Mouse (Mus musculus) lung, embryonic 15.5 days (tissue): ENCODE measurements around the gene Dnajc30. TPM values are rescaled to one million over a fixed set of nuclear protein-coding genes. Genes with fewer than 3 reads are reported as not detected.

Experiments
- ATAC-seq: fragments of 200-750 bp; cut with Nextera tagmentation; 2 replicates; pipeline ENCODE4 v1.8.0; 2017; ENCODE audit warnings: moderate number of reproducible peaks, borderline replicate concordance; ENCODE audit not compliant: low FRiP score, low TSS enrichment; ENCODE audit errors: extremely low read depth
- H3K27ac ChIP-seq: fragments of 300-500 bp; sonication (generic); 2 replicates; pipeline ENCODE4 v1.5.1; 2015; ENCODE audit warnings: moderate library complexity, mild to moderate bottlenecking, inconsistent platforms
- H3K27me3 ChIP-seq: fragments of 300-500 bp; sonication (generic); 2 replicates; pipeline ENCODE4 v1.6.1; 2015; ENCODE audit warnings: inconsistent platforms
- H3K36me3 ChIP-seq: fragments of 300-500 bp; sonication (generic); 2 replicates; pipeline ENCODE4 v1.6.1; 2015; ENCODE audit warnings: inconsistent platforms
- H3K4me1 ChIP-seq: fragments of 300-500 bp; sonication (generic); 2 replicates; pipeline ENCODE4 v1.6.1; 2015; ENCODE audit warnings: inconsistent platforms
- H3K4me2 ChIP-seq: fragments of 300-500 bp; sonication (generic); 2 replicates; pipeline ENCODE4 v1.6.1; 2015; ENCODE audit warnings: inconsistent platforms, mild to moderate bottlenecking, moderate library complexity
- H3K4me3 ChIP-seq: fragments of 300-500 bp; sonication (generic); 2 replicates; pipeline ENCODE4 v1.5.1; 2015; ENCODE audit warnings: mild to moderate bottlenecking, inconsistent platforms
- H3K9ac ChIP-seq: fragments of 300-500 bp; sonication (generic); 2 replicates; pipeline ENCODE4 v1.6.1; 2015; ENCODE audit warnings: inconsistent platforms
- H3K9me3 ChIP-seq: fragments of 300-500 bp; sonication (generic); 2 replicates; pipeline ENCODE4 v1.6.1; 2016; ENCODE audit warnings: inconsistent platforms
- WGBS: fragments of 180-500 bp; shearing (Covaris S2); methylation state at CpG from one replicate; pipeline ENCODE4 v1.1.7; 2015; 5-methylcytosine and 5-hydroxymethylcytosine counted together
- polyA plus RNA-seq: library from polyadenylated mRNA; unstranded; fragments of >200 nt; fragmentation: Nextera tagmentation; extraction: Ambion mirVana; gene quantifications from 2 replicates; pipeline ENCODE4 v1.2.1, GENCODE M21; 2015

The Dnajc30 gene
- polyA plus RNA-seq, 1 experiment from 2014 or later: 31.7 TPM

- H3K4me1 ChIP-seq: peaks cover 18% of the 10 kb centered on the region
- 81% methylated on average over 5 of the region's 5 CpGs for WGBS
- no peak overlapping the region for H3K4me3 ChIP-seq
- H3K27ac ChIP-seq: no peak overlapping the region
- no peak overlapping the region for H3K4me2 ChIP-seq
- no peaks in the 10 kb centered on the region for H3K9me3 ChIP-seq
- H3K9ac ChIP-seq: no peak overlapping the region
- H3K27me3 ChIP-seq: peaks cover 2% of the 10 kb centered on the region; the same call in 1 of the 2 replicates
- H3K36me3 ChIP-seq: no peaks in the 10 kb centered on the region
- no peak for ATAC-seq
Observed at GRCm38 (mm10) chr5:135080539-135080938, 16.5 kb downstream of the Dnajc30 start.

- H3K27me3 ChIP-seq: peaks cover 50% of the 10 kb centered on the region
- 54% methylated on average over 4 of the region's 4 CpGs for WGBS
Observed at GRCm38 (mm10) chr5:135086871-135087270, 22.9 kb downstream of the Dnajc30 start.

GRCm38 (mm10) chr5:135089653-135090052 lies 25.7 kb downstream of the Dnajc30 start, which contains the start of gene Mlxipl:
Gene Mlxipl (plus strand): TSS chr5:135089890.
- 2% methylated on average over 38 of the region's 39 CpGs for whole genome bisulfite sequencing
- H3K9ac ChIP-seq: no peak within 1 kb of the TSS
- peak within 1 kb of the TSS; percentile 34 for H3K4me2 ChIP-seq
- no peaks in the 10 kb centered on the region for H3K4me1 ChIP-seq
- no peaks in the 10 kb centered on the region for H3K36me3 ChIP-seq
- no peak for ATAC-seq
- H3K27me3 ChIP-seq: peaks cover 61% of the 10 kb centered on the region
- no peak within 1 kb of the TSS for H3K27ac ChIP-seq
- 0 out of 2 replicates have a peak within 1 kb of the TSS, but pooled peaks have one; percentile 1 for H3K4me3 ChIP-seq
- H3K9me3 ChIP-seq: no peaks in the 10 kb centered on the region

More at GRCm38 (mm10) chr5:135086871-135087270, 22.9 kb downstream of the Dnajc30 start:
- Histone ChIP-seq H3K4me1 (no peaks in the 10 kb centered on the region), H3K27ac (no peak overlapping the region), H3K4me3 (no peak overlapping the region), H3K36me3 (no peaks in the 10 kb centered on the region), H3K9ac (no peak overlapping the region), H3K4me2 (no peak overlapping the region), H3K9me3 (no peaks in the 10 kb centered on the region)
- no peak for ATAC-seq

GRCm38 (mm10) chr5:135100981-135101380 lies 37.0 kb downstream of the Dnajc30 start:
- Histone ChIP-seq H3K9ac (no peak overlapping the region), H3K4me2 (no peak overlapping the region), H3K27ac (no peak overlapping the region), H3K36me3 (no peaks in the 10 kb centered on the region), H3K4me3 (no peak overlapping the region), H3K27me3 (peaks cover 13% of the 10 kb centered on the region), H3K4me1 (no peaks in the 10 kb centered on the region), H3K9me3 (no peaks in the 10 kb centered on the region)
- no peak for ATAC-seq
- 42% methylated on average over 1 of the region's 1 CpGs for WGBS

GRCm38 (mm10) chr5:135103999-135104660 lies 40.1 kb downstream of the Dnajc30 start:
- no peaks in the 10 kb centered on the region for H3K9me3 ChIP-seq
- peaks cover 44% of the 10 kb centered on the region for H3K27me3 ChIP-seq
- no peak overlapping the region for H3K4me3 ChIP-seq
- H3K9ac ChIP-seq: no peak overlapping the region
- no peak overlapping the region for H3K4me2 ChIP-seq
- WGBS: 52% methylated on average over 11 of the region's 11 CpGs
- H3K36me3 ChIP-seq: no peaks in the 10 kb centered on the region
- H3K4me1 ChIP-seq: peaks cover 15% of the 10 kb centered on the region
- no peak for ATAC-seq
- H3K27ac ChIP-seq: no peak overlapping the region

- peak overlapping the region; percentile 49 for H3K4me3 ChIP-seq
- no peak overlapping the region for H3K27ac ChIP-seq
- peak overlapping the region; percentile 95 for H3K4me2 ChIP-seq
- peaks cover 56% of the 10 kb centered on the region for H3K27me3 ChIP-seq
- no peaks in the 10 kb centered on the region for H3K9me3 ChIP-seq
- H3K4me1 ChIP-seq: peaks cover 15% of the 10 kb centered on the region
- WGBS: under 1% methylated on average over 48 of the region's 48 CpGs
- H3K9ac ChIP-seq: peak overlapping the region; percentile 52
- peak; percentile 73; the same call in 1 of the 2 replicates for ATAC-seq
- H3K36me3 ChIP-seq: no peaks in the 10 kb centered on the region
Observed at GRCm38 (mm10) chr5:135106758-135107256, 42.8 kb downstream of the Dnajc30 start.

- ATAC-seq: peak; percentile 62; the same call in 1 of the 2 replicates
- Histone ChIP-seq H3K4me2 (peak overlapping the region; percentile 95), H3K27me3 (peaks cover 56% of the 10 kb centered on the region), H3K27ac (no peak overlapping the region), H3K36me3 (no peaks in the 10 kb centered on the region), H3K4me1 (peaks cover 15% of the 10 kb centered on the region), H3K9me3 (no peaks in the 10 kb centered on the region), H3K9ac (0 out of 2 replicates have a peak overlapping the region, but pooled peaks have one; percentile 8), H3K4me3 (peak overlapping the region; percentile 49)
- WGBS: 8% methylated on average over 40 of the region's 40 CpGs
Observed at GRCm38 (mm10) chr5:135107521-135108501, 43.8 kb downstream of the Dnajc30 start.

GRCm38 (mm10) chr5:135109017-135109416 lies 45.0 kb downstream of the Dnajc30 start:
- Histone ChIP-seq H3K4me2 (no peak overlapping the region), H3K4me3 (no peak overlapping the region), H3K4me1 (peaks cover 15% of the 10 kb centered on the region), H3K9me3 (no peaks in the 10 kb centered on the region), H3K27ac (no peak overlapping the region), H3K9ac (no peak overlapping the region), H3K36me3 (no peaks in the 10 kb centered on the region), H3K27me3 (peaks cover 56% of the 10 kb centered on the region)
- ATAC-seq: no peak
- WGBS: 50% methylated on average over 6 of the region's 6 CpGs

GRCm38 (mm10) chr5:135109426-135109825 lies 45.4 kb downstream of the Dnajc30 start:
- Histone ChIP-seq H3K9ac (no peak overlapping the region), H3K4me3 (no peak overlapping the region), H3K27ac (no peak overlapping the region), H3K4me2 (no peak overlapping the region), H3K9me3 (no peaks in the 10 kb centered on the region), H3K4me1 (peaks cover 15% of the 10 kb centered on the region), H3K36me3 (no peaks in the 10 kb centered on the region), H3K27me3 (peaks cover 56% of the 10 kb centered on the region)
- ATAC-seq: no peak
- WGBS: 88% methylated on average over 3 of the region's 3 CpGs

- no peak overlapping the region for H3K9ac ChIP-seq
- H3K36me3 ChIP-seq: no peaks in the 10 kb centered on the region
- no peak overlapping the region for H3K27ac ChIP-seq
- no peak overlapping the region for H3K4me2 ChIP-seq
- H3K27me3 ChIP-seq: peaks cover 52% of the 10 kb centered on the region
- H3K4me1 ChIP-seq: peaks cover 15% of the 10 kb centered on the region
- ATAC-seq: no peak
- H3K4me3 ChIP-seq: no peak overlapping the region
- no peaks in the 10 kb centered on the region for H3K9me3 ChIP-seq
- WGBS: 72% methylated on average over 6 of the region's 6 CpGs
Observed at GRCm38 (mm10) chr5:135109976-135110375, 46.0 kb downstream of the Dnajc30 start.

GRCm38 (mm10) chr5:135113782-135114181 lies 49.8 kb downstream of the Dnajc30 start:
- Histone ChIP-seq H3K27ac (no peak overlapping the region), H3K27me3 (peaks cover 15% of the 10 kb centered on the region; the same call in 1 of the 2 replicates), H3K4me2 (no peak overlapping the region), H3K9me3 (no peaks in the 10 kb centered on the region), H3K36me3 (no peaks in the 10 kb centered on the region), H3K4me3 (no peak overlapping the region), H3K9ac (no peak overlapping the region), H3K4me1 (peaks cover 6% of the 10 kb centered on the region)
- WGBS: 87% methylated on average over 12 of the region's 12 CpGs
- no peak for ATAC-seq
